Mouse (Mus musculus) spleen, embryonic (tissue): ENCODE measurements around the gene Zfp941.
"Not testable (repeated sequence)": the region's sequence is repeated elsewhere in the genome, so short reads cannot be mapped to it uniquely, and the experiment has no call there.

Experiments used
- CTCF ChIA-PET: fragments of 350-600 bp; sonication (Branson Sonifier 250); formaldehyde crosslinking; loops from one replicate; lab custom pipeline; 2022; lab: Charles Lee

Zfp941 gene

GRCm38 (mm10) chr7:140780548-140780947, 41.4 kb downstream of the Zfp941 start:
- CTCF ChIA-PET = no interaction called here

GRCm38 (mm10) chr7:140765888-140766739, 55.9 kb downstream of the Zfp941 start:
- CTCF ChIA-PET = no interaction called here

GRCm38 (mm10) chr7:140765391-140765790, 56.6 kb downstream of the Zfp941 start:
- CTCF ChIA-PET = not testable (repeated sequence)

GRCm38 (mm10) chr7:140763447-140764020, 58.4 kb downstream of the Zfp941 start, which contains the start of gene Cyp2e1:
TSS of gene Cyp2e1 (plus strand) at chr7:140763739.
- CTCF ChIA-PET = no interaction called here

- CTCF ChIA-PET = no interaction called here
These were observed 61.3 kb downstream of the Zfp941 start for GRCm38 (mm10) chr7:140760647-140761046.
